In genomic region chr1:85899388-85899761, GRCm38 (mm10) we compare ENCODE assay signal across 9 mouse cellular contexts. TPM values are rescaled to one million over a fixed set of nuclear protein-coding genes. Genes with fewer than 3 reads are reported as not detected.
DNase-seq lines count a peak whose midpoint lies in the region; ATAC-seq and TF ChIP-seq lines count a peak whose summit lies in the region.
"Had no signal": no experiment of that assay in that cellular context is flagged by ENCODE, and none has a peak within 500 bp of the region (broad histone marks: within the 10 kb centered on the region; RNA-seq: fewer than 3 reads in every experiment).

No protein-coding gene starts in this region.

- no peak for TF ChIP-seq POLR2A in thymus, adult 2 months (IDR thresholded peaks at IDR 0.05; ENCODE audit: control insufficient read depth, extremely low read depth, insufficient read depth, low read length, poor library complexity)

- TF ChIP-seq CTCF in thymus, adult 2 months (IDR thresholded peaks at IDR 0.05; ENCODE audit: borderline replicate concordance, control insufficient read depth, extremely low read depth, insufficient read depth, low read length, poor library complexity) = no peak
- peak; percentile 41 for TF ChIP-seq CTCF in hindbrain, postnatal 0 days (IDR thresholded peaks at IDR 0.05; ENCODE audit: low read depth)
- peak; percentile 50 for TF ChIP-seq CTCF in stomach, postnatal 0 days (IDR thresholded peaks at IDR 0.05; ENCODE audit: low read depth)

- H3K27ac ChIP-seq in heart, embryonic 12.5 days (ENCODE audit: poor library complexity, severe bottlenecking) = no peak overlapping the region
- H3K27ac ChIP-seq in thymus, adult 2 months (ENCODE audit: control insufficient read depth, insufficient read depth, low read length) = peak overlapping the region; percentile 6; the same call in 1 of the 2 replicates
- H3K27ac ChIP-seq in hindbrain, postnatal 0 days = peak overlapping the region; percentile 86; the same call in 1 of the 2 replicates
- no peak overlapping the region; the same call in 1 of the 2 replicates for H3K27ac ChIP-seq in stomach, postnatal 0 days (replicated peaks)

- DNase-seq in heart, postnatal 25 days (ENCODE audit: low spot score) = no peak
- DNase-seq in thymus, adult 2 months = no peak
- no peak for DNase-seq in thymus, postnatal 36 days
- peak; percentile 46 for DNase-seq in hindbrain, postnatal 0 days (ENCODE audit: low spot score)
- no peak for DNase-seq in stomach, postnatal 0 days (ENCODE audit: low spot score)
- DNase-seq in urinary bladder, postnatal 36 days (ENCODE audit: low spot score in 2 of 2) = no peak
- no peak for DNase-seq in kidney, postnatal 36 days

- no peaks in the 10 kb centered on the region for H3K27me3 ChIP-seq in heart, embryonic 12.5 days (replicated peaks)
- no peaks in the 10 kb centered on the region for H3K27me3 ChIP-seq in thymus, adult 2 months (ENCODE audit: control insufficient read depth, insufficient read depth, low read length)
- H3K27me3 ChIP-seq in hindbrain, postnatal 0 days (ENCODE audit: insufficient read depth, low read length) = no peaks in the 10 kb centered on the region
- H3K27me3 ChIP-seq in stomach, postnatal 0 days (ENCODE audit: control insufficient read depth, insufficient read depth, low read length) = no peaks in the 10 kb centered on the region

- peak overlapping the region; percentile 3; the same call in 1 of the 2 replicates for H3K4me2 ChIP-seq in heart, embryonic 12.5 days
- peak overlapping the region; percentile 91 for H3K4me2 ChIP-seq in hindbrain, postnatal 0 days (ENCODE audit: low read depth, low read length)
- no peak overlapping the region for H3K4me2 ChIP-seq in stomach, postnatal 0 days (replicated peaks; ENCODE audit: low read depth)

- H3K9me3 ChIP-seq in heart, embryonic 12.5 days (replicated peaks) = no peaks in the 10 kb centered on the region
- no peaks in the 10 kb centered on the region for H3K9me3 ChIP-seq in hindbrain, postnatal 0 days (ENCODE audit: low read length)
- no peaks in the 10 kb centered on the region for H3K9me3 ChIP-seq in stomach, postnatal 0 days (ENCODE audit: control insufficient read depth, low read length)
- H3K9me3 ChIP-seq: G1E had no signal

- H3K4me1 ChIP-seq in heart, embryonic 12.5 days (replicated peaks) = peaks cover 79% of the 10 kb centered on the region
- H3K4me1 ChIP-seq in thymus, adult 2 months (replicated peaks; ENCODE audit: control insufficient read depth, insufficient read depth, low read length) = peaks cover 22% of the 10 kb centered on the region
- H3K4me1 ChIP-seq in hindbrain, postnatal 0 days (ENCODE audit: insufficient read depth, low read length) = peaks cover 70% of the 10 kb centered on the region
- peaks cover 39% of the 10 kb centered on the region for H3K4me1 ChIP-seq in stomach, postnatal 0 days (replicated peaks; ENCODE audit: control insufficient read depth, insufficient read depth)

- intact Hi-C loops in heart, postnatal 25 days (cut with DNase I) = loop anchor here (5.0 kb wide), 1 partner anchor 33 kb away; no protein-coding TSS in a partner anchor

- peaks cover 16% of the 10 kb centered on the region for H3K36me3 ChIP-seq in heart, embryonic 12.5 days
- H3K36me3 ChIP-seq in thymus, adult 2 months (ENCODE audit: control insufficient read depth, insufficient read depth, low read length) = peaks cover 4% of the 10 kb centered on the region
- peaks cover 13% of the 10 kb centered on the region; the same call in 1 of the 2 replicates for H3K36me3 ChIP-seq in hindbrain, postnatal 0 days (ENCODE audit: insufficient read depth, low read length)
- no peaks in the 10 kb centered on the region for H3K36me3 ChIP-seq in stomach, postnatal 0 days (ENCODE audit: control insufficient read depth, insufficient read depth, low read length)

- no peak for ATAC-seq in heart, embryonic 12.5 days (ENCODE audit: insufficient number of reproducible peaks, low FRiP score)
- no peak for ATAC-seq in hindbrain, postnatal 0 days
- no peak for ATAC-seq in stomach, postnatal 0 days (ENCODE audit: low FRiP score, low TSS enrichment)

- no peak for TF ChIP-seq EP300 in stomach, postnatal 0 days (optimal IDR thresholded peaks at IDR 0.05)

- H3K4me3 ChIP-seq in heart, embryonic 12.5 days = no peak overlapping the region
- H3K4me3 ChIP-seq in thymus, adult 2 months (ENCODE audit: control insufficient read depth, insufficient read depth, low read length) = no peak overlapping the region
- H3K4me3 ChIP-seq in hindbrain, postnatal 0 days (ENCODE audit: low read length) = no peak overlapping the region
- H3K4me3 ChIP-seq in stomach, postnatal 0 days (ENCODE audit: low read depth, low read length) = no peak overlapping the region

- no peak overlapping the region for H3K9ac ChIP-seq in heart, embryonic 12.5 days
- 0 out of 2 replicates have a peak overlapping the region, but pooled peaks have one; percentile 46 for H3K9ac ChIP-seq in hindbrain, postnatal 0 days (replicated peaks; ENCODE audit: low read length)
- H3K9ac ChIP-seq in stomach, postnatal 0 days (ENCODE audit: low read length) = 0 out of 2 replicates have a peak overlapping the region, but pooled peaks have one; percentile 24

RNA-seq across cellular contexts. Expression of gene Itm2c, which starts 5.3 kb away (rescaled TPM):
- polyA plus RNA-seq in heart, embryonic 12.5 days (2016; fragmentation: Nextera tagmentation; extraction: Ambion mirVana) = 261 TPM in 2 replicates
- 10 to 100 TPM; 62.4 to 66.2 TPM for total RNA-seq in heart, postnatal 25 days (2021)
- 186 and 232 TPM in 2 replicates for polyA plus RNA-seq in thymus, adult 2 months (2012; rRNA removed)
- 329 and 336 TPM in 2 replicates for total RNA-seq in hindbrain, postnatal 0 days (2014; rRNA removed)
- 244 and 253 TPM in 2 replicates for polyA plus RNA-seq in hindbrain, postnatal 0 days (2015; fragmentation: Nextera tagmentation; extraction: Ambion mirVana)
- 134 and 147 TPM in 2 replicates for polyA plus RNA-seq in stomach, postnatal 0 days (2015; fragmentation: Nextera tagmentation; extraction: Ambion mirVana)

RNA-seq across cellular contexts. Expression of gene 4933407L21Rik, which starts 28.9 kb away (rescaled TPM):
- 0.08 TPM in 1 of 2 replicates, not detected in the other for polyA plus RNA-seq in heart, embryonic 12.5 days (2016; fragmentation: Nextera tagmentation; extraction: Ambion mirVana)
- total RNA-seq in heart, postnatal 25 days (2021) = not detected
- polyA plus RNA-seq in thymus, adult 2 months (2012; rRNA removed) = 1.5 and 2.2 TPM in 2 replicates
- total RNA-seq in hindbrain, postnatal 0 days (2014; rRNA removed) = 11.8 and 18.8 TPM in 2 replicates
- 12.3 and 13.9 TPM in 2 replicates for polyA plus RNA-seq in hindbrain, postnatal 0 days (2015; fragmentation: Nextera tagmentation; extraction: Ambion mirVana)
- polyA plus RNA-seq in stomach, postnatal 0 days (2015; fragmentation: Nextera tagmentation; extraction: Ambion mirVana) = 0.16 and 0.18 TPM in 2 replicates
- polyA plus RNA-seq: G1E had no signal

Comparison
In these comparisons a context has a peak if more than half of its experiments do, and no peak if none do; other contexts are left out.
1. H3K27ac ChIP-seq: peak in thymus, adult 2 months (single experiment) and hindbrain, postnatal 0 days (single experiment); none in heart, embryonic 12.5 days (single experiment) and stomach, postnatal 0 days (single experiment).